Mouse (Mus musculus): ENCODE measurements at regions not wholly inside any gene's neighbourhood (a gene's known extent, or its start where the extent isn't known, plus 50 kb on each side); places are given as distances from the start of the nearest gene placed in this dataset.

GRCm38 (mm10) chr7:116857141-116857540 lies 353.0 kb downstream of the Nucb2 start:
- CTCF ChIA-PET, result no interaction called here

- CTCF ChIA-PET, result no interaction called here
Observed at GRCm38 (mm10) chr7:116857744-116858143, 353.6 kb downstream of the Nucb2 start.

- CTCF ChIA-PET, result no interaction called here
Observed at GRCm38 (mm10) chr7:116882268-116882964, 378.2 kb downstream of the Nucb2 start.

GRCm38 (mm10) chr7:116893846-116894245 lies 389.7 kb downstream of the Nucb2 start:
- CTCF ChIA-PET, result no interaction called here

GRCm38 (mm10) chr7:116915797-116916196 lies 411.6 kb downstream of the Nucb2 start:
- CTCF ChIA-PET, result no interaction called here

GRCm38 (mm10) chr7:116917921-116918670 lies 413.9 kb downstream of the Nucb2 start:
- CTCF ChIA-PET, result no interaction called here

- CTCF ChIA-PET, result no interaction called here
Observed at GRCm38 (mm10) chr7:116946448-116946847, 434.3 kb upstream of the Xylt1 start.

GRCm38 (mm10) chr7:116959196-116959895 lies 421.4 kb upstream of the Xylt1 start:
- CTCF ChIA-PET, result no interaction called here

GRCm38 (mm10) chr7:116963839-116964238 lies 416.9 kb upstream of the Xylt1 start:
- CTCF ChIA-PET, result no interaction called here

GRCm38 (mm10) chr7:116991351-116991750 lies 389.4 kb upstream of the Xylt1 start:
- CTCF ChIA-PET, result no interaction called here

- CTCF ChIA-PET, result no interaction called here
Observed at GRCm38 (mm10) chr7:116992166-116992565, 388.6 kb upstream of the Xylt1 start.

- CTCF ChIA-PET, result no interaction called here
Observed at GRCm38 (mm10) chr7:116995770-116996169, 385.0 kb upstream of the Xylt1 start.

- CTCF ChIA-PET, result no interaction called here
Observed at GRCm38 (mm10) chr7:117003167-117003566, 377.6 kb upstream of the Xylt1 start.

- CTCF ChIA-PET, result no interaction called here
Observed at GRCm38 (mm10) chr7:117018349-117018748, 362.4 kb upstream of the Xylt1 start.

GRCm38 (mm10) chr7:117021716-117022115 lies 359.1 kb upstream of the Xylt1 start:
- CTCF ChIA-PET, result no interaction called here

- CTCF ChIA-PET, result no interaction called here
Observed at GRCm38 (mm10) chr7:117044926-117045325, 335.9 kb upstream of the Xylt1 start.

- CTCF ChIA-PET, result no interaction called here
Observed at GRCm38 (mm10) chr7:117049249-117049648, 331.5 kb upstream of the Xylt1 start.

GRCm38 (mm10) chr7:117065771-117066170 lies 315.0 kb upstream of the Xylt1 start:
- CTCF ChIA-PET, result no interaction called here

- CTCF ChIA-PET, result no interaction called here
Observed at GRCm38 (mm10) chr7:117090911-117091550, 289.7 kb upstream of the Xylt1 start.

GRCm38 (mm10) chr7:117092860-117093259 lies 287.9 kb upstream of the Xylt1 start:
- CTCF ChIA-PET, result no interaction called here

GRCm38 (mm10) chr7:117097618-117098017 lies 283.2 kb upstream of the Xylt1 start:
- CTCF ChIA-PET, result no interaction called here

GRCm38 (mm10) chr7:117099041-117099440 lies 281.7 kb upstream of the Xylt1 start:
- CTCF ChIA-PET, result no interaction called here

GRCm38 (mm10) chr7:117103035-117103434 lies 277.7 kb upstream of the Xylt1 start:
- CTCF ChIA-PET, result no interaction called here
